Mouse (Mus musculus): Measurements from ENCODE around the gene Tgfbr3. TPM values are rescaled to one million over a fixed set of nuclear protein-coding genes. Genes with fewer than 3 reads are reported as not detected.
A peak's percentile ranks its signal among the peaks of the same experiment; 100 is the strongest.
"Not testable (repeated sequence)": the region's sequence is repeated elsewhere in the genome, so short reads cannot be mapped to it uniquely, and the experiment has no call there.

The Tgfbr3 gene
- total RNA-seq, 2 experiments from 2014 or later: 13.3 to 16.3 TPM

DNA sequence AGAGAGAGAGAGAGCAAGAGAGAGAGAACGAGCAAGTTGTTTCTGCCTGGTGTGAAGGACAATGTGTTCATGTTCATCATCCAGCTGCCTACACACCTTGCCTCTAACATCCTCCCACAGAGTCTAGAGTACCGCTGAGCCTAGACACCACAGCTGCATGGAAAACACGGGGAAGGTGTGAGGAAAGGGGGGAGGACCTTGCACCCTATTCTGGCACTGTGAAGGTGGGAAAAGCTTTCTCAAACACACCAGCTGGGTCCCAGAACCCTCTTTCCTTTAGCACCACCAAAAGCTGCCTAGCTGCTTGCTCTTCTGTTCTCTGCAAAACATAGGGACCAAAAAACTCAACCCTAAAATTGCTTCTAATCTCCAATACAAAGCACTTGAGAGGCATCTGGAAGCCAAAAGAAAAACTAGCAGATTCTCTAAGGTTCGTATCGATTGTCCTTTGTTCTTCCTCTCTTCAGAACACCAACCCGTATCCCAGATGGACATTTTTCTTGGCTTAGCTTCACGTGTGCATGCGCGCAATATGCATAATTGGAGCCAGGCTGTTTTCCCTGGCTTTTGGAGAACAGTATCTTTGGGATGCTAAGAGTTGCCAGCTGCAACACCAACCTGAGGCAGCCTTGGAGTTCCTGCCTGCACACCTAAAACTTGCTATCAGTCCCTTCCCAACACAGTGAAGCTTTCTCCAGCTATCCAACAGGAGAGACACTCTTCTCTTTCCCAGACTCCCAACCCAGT, 6.7 kb downstream of the Tgfbr3 start:
- DNase-seq (ENCODE audit: extremely low spot score in 1 of 2, low spot score in 1 of 2): no peak

DNA sequence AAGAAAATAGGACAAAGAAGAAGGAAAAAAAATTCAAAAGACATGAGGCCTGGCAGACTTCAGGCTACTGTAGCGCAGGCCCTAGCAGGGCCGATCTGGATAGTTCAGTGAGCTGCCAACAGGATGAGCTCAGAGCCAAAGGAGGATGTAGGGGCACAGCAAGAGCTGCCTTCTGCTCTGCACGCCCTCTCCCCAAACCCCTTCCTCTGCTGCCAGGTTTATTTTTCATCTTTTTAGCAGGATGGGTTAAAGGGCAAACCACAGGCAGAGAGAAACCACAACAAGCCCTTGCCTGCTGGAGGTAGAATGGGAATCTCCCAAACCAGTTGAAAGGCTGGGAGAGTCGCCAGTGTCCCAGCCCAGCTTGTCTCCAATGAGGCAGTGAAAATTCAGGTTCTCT, 10.2 kb downstream of the Tgfbr3 start:
- no peak for DNase-seq (ENCODE audit: extremely low spot score in 1 of 2, low spot score in 1 of 2)

DNA sequence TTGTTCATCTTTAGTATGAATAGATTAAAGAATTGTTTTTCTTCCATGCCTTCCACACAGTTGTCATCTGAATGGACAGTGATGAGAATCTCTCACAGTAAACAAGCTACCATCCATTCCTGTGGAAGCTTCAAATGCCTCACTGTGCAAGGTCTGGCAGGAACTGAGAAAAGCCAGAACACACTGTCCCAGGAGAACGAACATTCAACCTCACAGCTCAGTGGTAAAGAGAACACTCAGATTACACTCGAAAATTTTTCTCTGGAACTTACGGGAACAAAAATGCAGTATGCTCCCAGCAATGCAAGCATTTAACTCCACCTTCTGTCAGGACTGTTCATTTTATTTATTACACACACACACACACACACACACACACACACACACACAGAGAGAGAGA, 13.2 kb downstream of the Tgfbr3 start:
- no peak for DNase-seq (ENCODE audit: extremely low spot score in 1 of 2, low spot score in 1 of 2)

DNA sequence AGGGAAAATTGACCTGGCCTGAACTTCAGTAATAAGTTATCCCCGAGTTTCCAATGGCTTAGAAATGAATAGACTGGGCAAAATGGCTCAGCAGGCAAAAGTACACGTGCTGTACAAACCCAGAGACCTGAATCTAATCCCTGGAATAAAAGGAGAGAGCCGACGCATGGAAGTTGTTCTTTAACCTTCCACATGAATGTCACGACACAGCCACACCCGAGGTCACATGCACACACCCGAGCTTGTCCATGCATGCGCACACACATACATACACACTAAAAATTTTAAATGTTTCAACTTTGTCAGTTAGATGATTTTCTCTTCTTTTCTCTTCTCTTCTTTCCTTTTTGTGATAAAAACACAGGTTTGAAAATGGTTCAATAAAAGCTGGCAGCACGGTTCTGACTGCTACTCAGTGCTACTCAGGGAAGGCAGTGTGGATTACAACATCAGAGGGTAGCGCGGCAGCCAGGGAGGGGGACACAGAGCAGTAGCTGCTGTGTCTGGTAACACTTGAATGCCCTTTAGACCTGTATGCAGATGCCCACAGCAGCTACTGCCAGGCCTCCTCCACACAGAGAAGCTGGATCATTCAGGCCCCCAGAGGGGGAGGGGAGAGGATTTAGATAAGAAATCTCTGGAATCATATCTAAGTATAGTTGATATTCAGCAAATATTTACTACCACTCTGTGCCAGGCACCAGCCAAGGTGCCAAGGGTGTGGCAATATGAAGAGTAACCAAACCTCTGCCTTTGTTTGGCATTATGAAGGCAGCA, 17.0 kb downstream of the Tgfbr3 start:
- DNase-seq (ENCODE audit: extremely low spot score in 1 of 2, low spot score in 1 of 2): no peak

DNA sequence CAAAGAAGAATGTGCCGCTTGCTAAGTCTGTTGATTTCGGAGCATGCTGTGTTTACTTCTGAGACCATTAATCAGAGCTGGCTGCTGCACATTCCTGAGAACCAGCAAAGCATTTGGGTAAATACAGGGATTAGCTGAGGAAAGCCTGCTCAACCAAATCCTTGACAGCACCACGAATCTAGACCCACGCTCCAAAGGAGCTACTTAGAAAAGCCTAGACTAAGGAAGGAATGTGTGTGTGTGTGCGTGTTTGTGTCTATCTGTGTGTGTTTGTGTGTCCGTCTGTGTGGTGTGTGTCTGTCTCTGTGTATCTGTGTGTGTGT, 20.5 kb downstream of the Tgfbr3 start:
- no peak for DNase-seq (ENCODE audit: extremely low spot score in 1 of 2, low spot score in 1 of 2)

DNA sequence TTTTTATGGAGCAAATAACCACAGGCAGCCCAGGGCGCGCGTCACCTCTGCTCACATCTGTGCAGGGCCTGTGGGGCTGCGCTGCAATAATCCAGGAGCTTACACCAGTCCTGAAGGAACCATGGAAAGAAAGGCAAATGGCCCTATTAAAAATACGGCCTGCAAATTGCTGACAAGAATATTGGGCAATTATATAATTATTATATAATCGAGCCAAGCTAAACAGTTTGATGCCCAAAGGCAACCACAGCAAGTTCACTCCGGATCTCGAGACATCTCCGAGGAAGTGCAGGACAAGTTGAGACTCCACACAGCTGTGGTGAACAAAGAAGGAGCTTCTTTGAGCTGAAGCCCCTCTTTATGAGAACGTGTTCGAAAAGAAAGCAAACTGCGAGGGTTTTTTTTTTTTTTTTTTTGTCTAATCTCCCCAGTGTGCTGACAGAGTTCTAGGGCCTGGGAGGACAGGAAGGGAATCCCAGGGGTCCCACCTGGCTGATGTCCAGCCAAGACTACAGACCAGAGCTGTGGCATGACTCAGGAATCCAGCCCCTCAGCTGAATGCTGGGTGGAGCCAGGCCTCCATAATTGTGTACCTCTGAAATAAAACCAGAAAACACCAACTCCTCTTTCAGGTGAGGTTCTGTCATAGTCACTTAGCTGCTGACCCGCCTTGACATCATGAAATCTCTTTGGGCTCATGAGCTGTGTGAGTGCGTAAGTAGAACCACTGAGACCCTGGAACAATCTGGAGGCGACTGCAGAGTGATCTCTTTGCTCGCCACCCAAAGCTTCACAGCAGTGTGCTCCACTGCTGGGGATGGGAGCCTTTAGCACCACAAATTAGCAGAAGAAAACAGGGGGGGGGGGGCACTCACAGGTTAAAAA, 21.1 kb downstream of the Tgfbr3 start:
- no peak for DNase-seq (ENCODE audit: extremely low spot score in 1 of 2, low spot score in 1 of 2)

DNA sequence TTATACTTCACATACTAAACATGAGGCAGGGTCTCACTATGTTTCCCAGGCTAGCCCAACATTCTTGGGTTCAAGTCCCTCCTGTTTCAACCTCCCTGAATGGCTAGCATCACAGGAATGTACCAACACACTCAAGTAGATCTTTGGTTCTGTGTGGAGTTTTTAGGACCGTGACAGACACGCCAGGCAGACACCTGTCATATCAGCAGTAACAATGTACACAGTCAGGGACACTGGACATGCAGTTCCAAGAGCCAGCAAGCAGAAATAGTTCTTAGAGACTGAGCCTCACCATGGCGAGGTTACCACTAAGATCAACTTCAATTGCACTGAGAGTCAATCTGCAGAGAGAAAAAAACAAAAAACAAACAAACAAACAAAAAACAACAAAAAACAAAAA, 22.9 kb downstream of the Tgfbr3 start:
- no peak for DNase-seq (ENCODE audit: extremely low spot score in 1 of 2, low spot score in 1 of 2)

DNA sequence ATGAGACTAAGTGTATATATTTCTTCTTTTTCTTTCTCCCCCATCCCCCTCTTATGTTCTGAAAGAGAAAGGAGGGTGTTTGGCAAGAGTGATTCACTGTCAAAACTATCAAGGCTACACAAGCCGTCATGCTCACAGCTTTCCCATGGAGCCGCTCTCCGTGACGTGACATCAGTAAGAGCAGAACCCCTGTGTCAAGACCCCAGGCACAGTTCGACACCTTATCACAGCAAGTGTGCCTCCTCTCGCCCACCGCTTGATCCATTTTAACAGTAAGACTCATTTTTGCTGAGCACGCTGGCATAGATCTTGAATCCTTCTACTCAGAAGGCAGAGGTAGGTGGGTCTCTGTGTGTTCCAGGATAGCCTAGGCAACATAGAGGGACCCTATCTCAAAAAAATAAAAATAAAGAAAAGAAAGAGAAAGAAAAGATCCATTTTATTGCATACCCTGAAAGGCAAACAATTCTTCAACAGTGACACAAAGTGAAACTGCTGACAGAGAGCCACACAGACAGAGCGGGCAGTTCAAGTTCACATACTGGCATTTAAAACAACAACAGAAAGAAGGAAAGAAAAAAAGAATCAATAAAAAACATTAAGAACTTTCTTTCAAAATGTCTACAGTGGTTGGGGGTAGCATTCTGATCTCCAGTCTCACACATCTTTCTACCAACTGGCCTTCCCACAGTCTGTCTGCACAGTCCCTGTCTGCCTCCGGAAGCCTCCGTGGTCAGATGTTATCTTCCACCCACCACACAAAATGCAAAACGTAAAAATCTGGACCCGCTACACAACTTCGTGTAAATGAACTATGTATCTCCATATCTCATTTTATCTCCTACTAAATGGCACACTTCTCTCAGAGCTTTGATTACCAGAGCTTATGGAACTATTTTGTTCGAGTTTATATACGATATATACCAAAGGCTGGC, 24.7 kb downstream of the Tgfbr3 start:
- no peak for DNase-seq (ENCODE audit: extremely low spot score in 1 of 2, low spot score in 1 of 2)

DNA sequence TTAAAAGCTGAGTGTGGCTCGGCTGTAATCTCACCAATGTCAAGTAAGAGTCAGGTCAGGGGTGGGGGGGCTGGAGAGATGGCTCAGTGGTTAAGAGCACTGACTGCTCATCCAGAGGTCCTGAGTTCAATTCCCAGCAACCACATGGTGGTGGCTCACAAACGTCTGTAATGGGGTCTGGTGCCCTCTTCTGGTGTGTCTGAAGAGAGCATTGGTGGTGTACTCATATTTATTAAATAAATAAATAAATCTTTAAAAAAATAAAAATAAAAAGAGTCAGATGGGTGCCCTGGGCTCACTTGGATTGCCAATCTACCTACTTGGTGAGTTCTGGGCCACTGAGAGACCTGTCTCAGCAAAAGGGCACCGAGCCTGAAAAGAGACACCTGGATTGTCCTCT, 25.6 kb downstream of the Tgfbr3 start:
- DNase-seq (ENCODE audit: extremely low spot score in 1 of 2, low spot score in 1 of 2): no peak

DNA sequence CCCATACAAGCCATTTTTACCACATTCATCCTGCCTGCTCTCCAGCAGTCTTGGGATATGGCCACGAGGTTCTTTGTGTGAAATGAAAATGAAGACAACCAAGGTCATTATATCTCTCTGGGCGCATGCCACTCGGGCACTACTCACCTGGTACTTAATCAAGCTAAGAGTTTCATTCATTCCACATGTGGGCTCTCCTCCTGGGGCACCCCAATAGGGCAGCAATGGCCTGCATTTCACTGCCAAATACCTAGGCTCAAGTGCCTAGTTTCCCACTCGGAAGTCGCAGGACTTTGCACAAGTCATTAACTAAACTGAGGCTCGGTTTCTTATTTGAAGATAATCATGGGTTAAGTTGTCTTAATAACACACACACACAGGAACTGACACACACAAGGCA, 27.5 kb downstream of the Tgfbr3 start:
- no peak for DNase-seq (ENCODE audit: extremely low spot score in 1 of 2, low spot score in 1 of 2)

DNA sequence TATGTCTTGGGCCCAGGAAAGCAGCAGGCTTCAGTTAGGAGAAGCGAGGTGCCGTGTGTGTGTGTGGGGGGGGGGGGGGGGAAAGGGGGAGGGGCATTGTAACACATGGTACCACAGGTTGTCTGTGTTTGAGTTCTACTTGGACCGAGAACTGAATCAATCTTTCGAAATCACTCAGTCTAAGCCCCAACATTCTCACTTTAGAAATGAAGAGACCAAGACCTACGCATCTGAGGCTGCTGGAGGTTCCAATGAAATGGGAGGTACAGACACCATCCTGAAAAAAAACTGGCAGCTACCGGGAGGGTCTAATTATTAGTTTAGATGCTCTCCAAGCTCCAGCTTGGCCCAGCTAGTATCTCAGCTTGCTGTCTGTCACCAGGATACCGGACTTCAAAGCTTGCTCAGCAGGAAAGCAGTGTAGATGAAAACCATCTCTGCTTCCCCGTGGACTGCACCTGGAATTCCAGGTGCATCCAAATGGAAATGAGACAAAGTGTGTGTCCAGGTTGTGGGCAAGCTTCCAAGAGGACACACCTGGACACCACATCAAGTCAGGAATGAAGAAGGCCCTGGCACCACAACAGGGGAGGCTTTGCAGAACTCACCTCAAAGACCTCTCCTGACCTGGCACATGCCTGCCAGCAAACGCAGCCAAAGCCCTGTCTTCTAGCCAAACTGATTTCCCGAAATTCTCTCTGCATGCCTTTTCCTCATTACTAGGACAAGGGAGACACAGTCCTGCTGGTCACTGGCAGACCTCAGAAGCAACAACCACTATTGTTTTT, 28.5 kb downstream of the Tgfbr3 start:
- DNase-seq (ENCODE audit: extremely low spot score in 1 of 2, low spot score in 1 of 2): no peak

DNA sequence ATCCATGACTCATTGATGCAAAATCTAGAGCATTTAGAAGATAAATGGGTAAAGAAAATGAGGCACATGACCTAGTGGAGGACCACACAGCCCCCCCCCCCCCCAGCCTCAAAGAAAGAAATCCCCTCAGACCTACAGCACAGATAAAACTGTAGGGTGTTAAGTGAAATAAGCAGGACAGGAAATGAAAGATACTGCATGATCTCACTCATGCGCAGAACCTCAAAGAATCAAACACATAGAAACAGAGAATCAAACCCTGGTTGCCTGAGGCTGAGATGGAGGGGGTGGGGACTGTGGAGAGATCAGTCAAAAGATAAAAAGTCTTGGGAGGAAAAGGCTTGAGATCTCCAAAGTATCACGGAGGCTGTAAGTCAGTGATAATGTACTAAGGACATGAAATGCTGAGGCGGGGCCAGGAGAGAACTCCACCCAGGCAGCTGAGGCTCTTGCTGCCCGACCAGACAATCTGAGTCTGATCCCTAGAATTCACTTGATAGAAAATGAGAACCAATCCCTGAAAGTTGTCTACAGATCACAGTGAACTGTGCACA, 29.9 kb downstream of the Tgfbr3 start:
- no peak for DNase-seq (ENCODE audit: extremely low spot score in 1 of 2, low spot score in 1 of 2)

DNA sequence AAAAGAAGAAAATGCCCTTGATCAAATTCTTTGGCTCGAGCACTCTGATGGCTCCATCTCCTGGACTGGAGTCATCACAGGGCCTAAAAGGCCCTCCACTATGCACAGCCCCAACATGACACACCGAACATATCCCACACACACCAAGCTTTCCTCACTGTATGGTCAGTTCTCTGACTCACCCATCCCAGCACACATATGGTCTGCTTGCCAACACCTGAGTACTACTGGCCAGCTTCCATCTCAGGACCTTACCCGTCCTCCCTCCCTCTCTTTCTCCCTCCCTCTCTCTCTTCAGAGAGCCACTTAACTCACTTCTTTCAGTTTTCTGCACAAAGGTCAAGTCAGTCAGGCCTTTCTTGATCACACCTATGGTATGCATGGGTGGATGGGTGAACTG, 36.0 kb downstream of the Tgfbr3 start:
- no peak for DNase-seq (ENCODE audit: extremely low spot score in 1 of 2, low spot score in 1 of 2)

DNA sequence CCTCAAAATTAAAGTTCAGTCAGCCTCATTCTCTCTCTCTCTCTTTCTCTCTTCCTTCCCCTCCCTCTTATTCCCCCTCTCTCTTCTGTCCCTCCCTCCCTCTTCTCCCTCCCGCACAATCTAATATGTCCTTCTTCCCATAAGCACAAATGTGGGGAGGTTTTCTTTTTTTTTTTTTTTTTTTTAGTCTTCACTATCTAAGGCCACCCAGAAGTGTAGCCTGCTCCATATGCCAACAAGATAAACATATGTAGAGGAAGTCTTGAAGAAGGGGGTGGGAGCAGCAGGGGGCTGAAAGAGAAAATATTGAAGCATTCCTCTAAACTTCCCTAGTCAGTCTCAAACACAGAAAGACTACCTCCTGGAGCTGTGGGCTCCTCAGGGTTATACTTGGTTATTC, 37.0 kb downstream of the Tgfbr3 start:
- DNase-seq (ENCODE audit: extremely low spot score in 1 of 2, low spot score in 1 of 2): no peak

DNA sequence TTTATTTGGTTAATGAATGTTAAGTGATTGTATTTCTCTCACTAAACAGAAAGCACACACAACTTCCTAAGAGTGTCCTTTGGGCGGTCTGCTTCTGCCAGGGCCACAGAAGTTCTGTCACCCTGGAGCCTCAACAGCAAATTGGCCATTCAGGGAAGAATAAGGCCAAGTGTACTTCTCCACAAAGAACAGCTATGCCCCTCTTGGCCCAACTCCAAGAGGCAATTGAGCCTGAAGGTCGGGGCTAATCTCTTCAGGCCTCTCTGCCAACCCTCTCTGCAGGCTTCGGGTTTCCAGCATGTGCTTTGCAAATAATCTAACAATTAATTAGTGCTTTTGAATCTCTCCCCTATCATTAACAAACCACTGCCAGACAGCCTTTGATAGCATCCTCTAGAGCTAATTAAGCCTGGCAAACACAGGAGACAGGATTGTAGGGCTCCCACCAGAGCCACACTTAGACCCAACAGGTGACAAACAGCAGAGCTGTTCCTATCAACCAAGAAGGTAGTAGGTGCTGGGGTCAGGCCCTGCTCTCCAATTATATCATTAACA, 37.6 kb downstream of the Tgfbr3 start:
- DNase-seq (ENCODE audit: extremely low spot score in 1 of 2, low spot score in 1 of 2): peak in 1 of 2 experiments; percentile 28

DNA sequence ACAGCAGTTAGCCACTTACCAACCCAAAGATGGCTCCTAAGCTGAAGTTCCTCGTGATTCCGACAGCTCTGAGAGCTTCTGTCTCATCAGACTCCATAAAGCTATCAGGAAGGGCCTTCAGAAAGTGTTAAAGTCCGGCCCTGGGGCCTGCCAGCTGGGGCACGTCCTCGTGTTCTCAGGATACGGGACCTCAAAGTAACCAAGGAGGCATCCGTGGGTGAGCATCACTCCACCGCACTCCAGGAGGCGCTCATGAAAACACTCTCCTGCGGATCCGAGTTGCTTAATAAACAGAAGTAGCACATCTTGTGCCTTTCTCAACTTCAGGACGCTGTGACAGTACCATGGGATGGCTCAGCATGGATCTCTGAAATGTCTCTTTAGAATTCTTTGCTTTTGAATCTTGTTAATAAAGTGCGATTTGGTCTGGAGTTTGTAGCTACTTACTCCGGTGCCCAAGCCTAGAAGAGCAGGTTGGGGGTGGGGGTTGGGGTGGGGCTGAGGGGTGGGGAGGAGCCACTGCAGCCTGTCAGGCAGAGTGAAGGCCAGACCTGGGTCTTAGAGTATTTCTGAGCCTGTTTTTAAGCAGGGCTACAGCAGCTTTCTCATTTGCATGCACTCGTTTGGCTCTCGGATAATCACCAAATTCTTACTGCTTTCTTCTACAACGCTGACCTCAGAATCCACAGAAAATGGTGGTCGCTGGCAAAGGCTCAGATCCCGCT, 38.7 kb downstream of the Tgfbr3 start:
- DNase-seq (ENCODE audit: extremely low spot score in 1 of 2, low spot score in 1 of 2): no peak

DNA sequence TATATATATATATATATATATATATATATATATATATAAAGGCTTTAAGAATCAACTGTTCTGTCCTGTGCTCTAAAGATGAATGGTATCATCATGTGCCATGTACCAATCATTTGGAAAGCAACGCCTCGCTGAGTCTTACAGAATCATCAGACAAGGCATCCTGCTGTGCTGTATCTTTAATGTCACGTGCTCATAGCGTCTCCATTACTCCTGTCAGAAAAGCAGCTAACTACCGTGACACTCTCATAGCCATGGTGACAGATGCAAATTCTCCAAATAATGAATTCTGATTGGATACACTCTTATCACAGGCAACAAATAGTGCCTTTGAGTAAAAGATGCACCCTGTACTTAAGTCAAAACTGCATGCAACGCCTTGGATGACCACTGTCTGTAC, 40.7 kb downstream of the Tgfbr3 start:
- DNase-seq (ENCODE audit: extremely low spot score in 1 of 2, low spot score in 1 of 2): no peak

DNA sequence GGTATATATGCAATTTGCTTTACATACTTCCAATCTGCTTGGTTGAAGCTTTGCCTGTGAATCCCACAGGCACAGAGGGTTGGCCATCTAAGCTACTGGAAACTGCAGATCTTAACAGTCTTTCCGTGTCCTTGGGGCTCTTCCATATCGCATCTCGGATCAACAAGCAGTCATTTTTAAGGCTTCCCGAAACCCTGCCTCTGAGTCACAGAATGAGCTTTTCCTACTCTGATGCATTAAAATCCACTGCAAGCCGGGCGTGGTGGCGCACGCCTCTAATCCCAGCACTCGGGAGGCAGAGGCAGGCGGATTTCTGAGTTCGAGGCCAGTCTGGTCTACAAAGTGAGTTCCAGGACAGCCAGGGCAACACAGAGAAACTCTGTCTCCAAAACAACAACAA, 41.1 kb downstream of the Tgfbr3 start:
- not testable (repeated sequence) for DNase-seq (ENCODE audit: extremely low spot score in 1 of 2, low spot score in 1 of 2)

Measured in layer of hippocampus, postnatal 25 days (tissue).